Mouse (Mus musculus) thymus, postnatal 0 days (tissue): ENCODE data around the gene Gnai3. TPM values are rescaled to one million over a fixed set of nuclear protein-coding genes. Genes with fewer than 3 reads are reported as not detected.

Experiments
- DNase-seq: peaks from one replicate; pipeline ENCODE4 v3.0.0-alpha.2; 2015; ENCODE audit warnings: low spot score
- polyA plus RNA-seq: library from polyadenylated mRNA; unstranded; fragments of >200 nt; fragmentation: Nextera tagmentation; extraction: Ambion mirVana; gene quantifications from 2 replicates; pipeline ENCODE4 v1.2.1, GENCODE M21; 2015

Gene Gnai3
- polyA plus RNA-seq, 1 experiment from 2014 or later, result 168 TPM

DNA sequence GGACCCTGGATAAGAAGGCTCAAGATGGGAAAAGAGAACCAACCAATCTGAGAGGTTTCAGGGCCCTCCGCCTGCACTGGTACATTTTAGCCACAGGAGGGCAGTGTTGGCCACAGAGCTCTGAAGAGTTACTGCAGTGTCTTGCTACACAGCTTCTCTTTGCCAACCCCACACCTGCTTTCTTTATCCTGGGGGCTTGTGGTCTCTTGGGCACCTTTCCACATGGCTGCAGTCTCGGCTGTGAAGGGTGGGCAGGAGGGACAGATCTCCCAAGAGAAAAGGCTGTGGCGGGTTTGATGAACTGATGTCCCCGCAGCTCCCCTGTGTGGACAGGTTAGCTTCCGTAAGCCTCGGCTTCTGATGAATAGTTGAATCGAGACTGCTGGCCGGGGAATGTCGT is 18.9 kb upstream of the Gnai3 start:
- DNase-seq, result peak; percentile 85

DNA sequence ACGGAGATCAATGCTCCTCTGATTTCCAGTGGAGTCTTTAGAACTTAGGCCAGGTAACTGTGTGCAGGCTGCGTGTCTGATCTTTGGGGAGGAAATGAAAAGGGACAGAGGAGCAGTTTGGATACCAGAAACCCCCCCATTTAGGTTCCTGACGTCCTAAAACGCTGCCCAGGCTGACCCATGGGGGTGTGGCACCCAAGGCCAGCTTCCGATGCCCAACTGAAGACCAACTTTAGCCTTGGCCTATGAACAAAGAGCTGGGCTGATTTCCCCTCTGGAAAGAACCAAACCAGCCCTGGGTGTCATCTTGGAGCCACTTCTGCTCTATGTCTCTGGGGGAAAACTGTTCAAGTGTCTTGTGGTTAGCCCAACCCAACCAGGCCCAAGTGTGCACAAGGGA is 18.1 kb upstream of the Gnai3 start:
- DNase-seq, result no peak

DNA sequence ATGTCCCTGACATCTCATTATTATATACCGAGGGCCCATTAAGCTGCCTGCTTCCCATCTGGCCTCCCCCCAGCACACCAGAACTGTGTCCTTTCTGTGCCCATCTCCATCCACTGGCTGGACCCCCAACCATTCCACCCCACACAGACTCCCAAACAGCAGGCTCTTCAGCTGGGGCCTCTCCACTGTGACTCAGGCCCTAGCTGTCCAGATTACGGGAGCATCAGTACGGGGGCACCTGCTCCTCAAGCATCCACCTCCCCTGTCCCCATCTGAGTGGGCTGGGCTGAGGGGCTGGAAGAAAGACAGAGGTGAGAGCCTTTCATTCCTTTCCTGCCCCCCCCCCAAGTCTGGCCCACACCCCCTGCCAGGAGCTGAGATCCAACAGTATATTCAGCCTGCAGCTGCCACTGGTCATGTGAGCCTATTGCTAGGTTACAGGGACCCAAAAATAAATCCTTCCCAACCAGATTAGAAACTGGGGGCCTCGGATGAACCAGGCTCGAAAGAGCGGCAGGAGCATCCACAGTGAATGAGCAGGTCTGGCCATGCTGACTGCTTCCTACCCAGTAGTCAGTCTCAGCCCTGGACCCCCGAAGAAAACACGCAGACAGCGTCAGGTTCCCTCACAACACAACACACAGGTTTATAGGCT is 12.6 kb upstream of the Gnai3 start:
- no peak for DNase-seq

DNA sequence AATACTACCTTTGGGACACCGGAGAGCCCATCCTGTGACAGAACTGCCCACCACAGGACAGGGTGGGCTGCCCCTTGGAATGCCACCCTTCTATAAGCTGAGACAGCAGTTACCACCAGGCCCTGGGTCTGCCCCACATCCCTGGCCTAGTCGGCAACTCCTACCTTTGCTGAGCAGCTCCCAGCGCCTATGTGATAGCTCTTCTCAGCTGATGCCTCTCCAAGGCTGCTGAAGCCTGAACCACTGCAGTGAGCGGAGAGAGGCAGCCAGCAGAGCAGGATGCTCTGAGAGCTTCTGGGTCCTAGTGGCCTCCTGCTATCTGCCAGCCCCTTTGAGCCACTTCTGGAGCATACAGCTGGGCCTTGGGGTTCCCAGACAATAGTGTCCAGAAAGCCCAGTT is 8.7 kb upstream of the Gnai3 start, which contains the start of gene Gpr61:
Gpr61 (minus strand) TSS at position 227 of the 400 bp plus-strand sequence.
- DNase-seq, result no peak

DNA sequence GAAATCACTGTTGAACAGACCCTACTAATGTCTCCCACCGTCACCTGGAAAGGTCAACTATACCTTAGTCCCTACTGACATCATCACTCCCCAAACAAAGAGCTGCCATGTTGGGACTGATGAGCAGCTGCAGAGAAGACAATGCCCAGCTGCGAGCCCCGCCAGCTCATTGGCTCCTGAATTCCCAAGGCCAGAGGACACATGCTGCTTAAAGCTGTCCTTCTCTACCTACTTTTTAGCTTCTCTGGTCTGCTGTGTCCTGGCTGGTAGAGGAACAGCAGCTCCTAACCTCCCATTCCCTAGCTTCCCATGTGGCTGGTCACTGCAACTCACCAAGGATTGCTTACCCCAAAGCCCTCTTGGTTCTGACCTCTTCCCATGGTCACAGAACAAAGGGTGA is 6.3 kb upstream of the Gnai3 start:
- DNase-seq, result no peak

DNA sequence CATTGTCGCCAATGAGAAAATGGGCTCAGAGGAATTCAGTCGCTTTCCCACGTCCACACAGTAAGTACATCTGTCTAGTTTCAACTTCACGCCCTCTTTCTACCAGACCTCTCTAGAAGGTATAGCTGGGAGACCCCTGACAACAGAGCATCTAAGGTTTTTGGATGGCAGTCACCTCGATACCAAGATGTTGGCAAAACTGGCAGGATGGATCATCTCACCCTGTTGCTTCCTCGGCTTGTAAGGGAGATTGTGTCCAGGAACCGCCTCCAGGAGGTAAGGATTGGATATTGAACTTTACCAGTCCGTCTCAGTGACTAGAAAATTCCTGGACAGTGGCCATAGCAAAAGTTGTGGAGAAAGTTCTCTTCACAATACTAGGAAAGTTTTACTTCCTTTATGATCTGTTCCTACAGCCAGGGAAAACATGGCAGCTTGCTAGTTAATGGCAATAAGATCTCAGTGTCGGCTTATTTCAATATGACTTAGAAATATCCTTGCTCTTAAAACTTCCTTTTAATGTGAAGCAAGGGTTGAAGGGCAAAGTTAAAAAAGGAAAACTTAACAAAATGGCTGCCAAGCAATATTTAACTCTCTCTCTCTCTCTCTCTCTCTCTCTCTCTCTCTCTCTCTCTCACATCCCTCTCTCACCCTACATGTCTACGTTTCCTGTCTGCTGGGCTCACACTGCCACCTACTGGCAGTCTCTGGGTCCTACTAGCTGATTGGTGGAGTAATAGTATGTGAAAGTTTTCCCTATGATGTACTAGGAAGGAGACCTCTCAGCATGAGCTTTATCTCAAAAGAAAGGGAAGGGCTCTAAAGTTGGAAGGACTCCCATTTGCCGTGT is 1.7 kb upstream of the Gnai3 start:
- peak; percentile 91 for DNase-seq

DNA sequence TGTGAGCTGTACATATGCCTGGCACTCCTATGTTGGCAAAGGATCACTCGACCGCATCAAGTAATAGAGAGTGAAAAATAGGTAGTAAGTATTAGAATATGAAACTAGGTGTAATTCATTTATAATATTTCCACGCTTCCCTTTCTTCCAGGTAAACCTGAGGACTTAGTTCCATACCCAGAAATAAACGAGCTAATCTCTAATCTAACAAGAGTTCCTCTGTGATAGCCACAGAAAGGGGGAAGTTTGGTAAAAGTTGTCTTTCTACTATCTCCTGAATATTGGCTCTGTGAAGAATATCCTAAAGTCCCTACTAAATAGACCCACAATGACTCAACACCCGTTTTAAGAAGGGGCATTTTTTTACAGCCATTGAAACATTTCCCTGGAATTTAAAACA is 725 bp upstream of the Gnai3 start:
- no peak for DNase-seq

DNA sequence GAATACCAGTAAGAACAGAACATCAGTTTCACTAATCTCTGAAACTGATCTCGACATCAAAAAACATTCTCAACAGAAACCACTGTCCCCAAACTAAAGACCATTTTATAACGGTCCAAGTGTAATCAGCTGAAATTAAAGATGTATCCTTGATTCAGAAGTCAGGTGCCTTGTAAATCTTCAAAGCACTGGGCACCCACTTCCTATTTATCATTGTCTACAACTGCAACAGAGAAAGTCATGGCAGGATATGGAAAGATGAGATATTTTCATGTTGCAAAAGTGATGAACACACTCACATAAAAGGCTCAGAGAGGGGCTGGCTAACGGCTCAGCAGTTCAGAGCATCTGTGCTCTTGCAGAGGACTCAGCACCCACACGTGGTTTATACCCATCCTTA is 5.2 kb downstream of the Gnai3 start:
- peak; percentile 41 for DNase-seq

DNA sequence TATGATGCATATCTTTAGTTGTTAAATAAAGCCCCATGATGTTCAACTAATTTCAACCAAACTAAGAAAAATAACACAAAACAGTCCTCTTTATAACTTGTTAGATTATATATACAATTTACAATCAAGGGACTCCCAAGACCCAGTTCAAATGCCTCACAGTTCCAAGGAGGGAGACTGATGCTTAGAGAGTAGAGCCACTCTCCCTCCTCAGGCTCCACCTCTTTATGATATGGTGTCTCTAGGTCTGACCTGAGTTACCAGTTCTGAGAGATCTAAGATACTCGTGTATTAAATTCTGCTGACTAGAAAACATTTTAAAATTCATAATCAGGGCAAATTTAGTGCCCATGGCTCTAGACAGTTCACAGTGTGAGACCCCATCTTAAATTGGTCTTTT is 6.8 kb downstream of the Gnai3 start:
- DNase-seq, result no peak

DNA sequence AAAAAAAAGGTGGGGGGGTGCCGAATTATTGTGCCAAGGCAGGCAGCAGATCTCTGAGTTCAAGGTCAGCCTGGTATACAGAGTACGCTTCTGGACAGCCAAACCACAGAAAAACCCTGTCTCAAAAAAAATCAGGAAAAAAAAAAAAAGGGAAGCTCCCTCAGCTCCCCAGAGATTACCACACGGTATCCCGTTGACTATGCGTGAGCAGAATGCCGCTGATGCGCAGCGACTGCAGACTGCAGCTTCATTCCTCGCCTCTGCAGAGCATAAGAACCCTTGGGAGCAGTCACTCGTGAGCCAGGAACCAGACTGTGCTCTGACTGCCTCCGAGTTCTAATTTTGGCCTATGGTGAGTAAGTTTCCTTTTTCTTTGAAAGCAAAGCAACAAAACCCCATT is 11.2 kb downstream of the Gnai3 start:
- DNase-seq, result no peak

DNA sequence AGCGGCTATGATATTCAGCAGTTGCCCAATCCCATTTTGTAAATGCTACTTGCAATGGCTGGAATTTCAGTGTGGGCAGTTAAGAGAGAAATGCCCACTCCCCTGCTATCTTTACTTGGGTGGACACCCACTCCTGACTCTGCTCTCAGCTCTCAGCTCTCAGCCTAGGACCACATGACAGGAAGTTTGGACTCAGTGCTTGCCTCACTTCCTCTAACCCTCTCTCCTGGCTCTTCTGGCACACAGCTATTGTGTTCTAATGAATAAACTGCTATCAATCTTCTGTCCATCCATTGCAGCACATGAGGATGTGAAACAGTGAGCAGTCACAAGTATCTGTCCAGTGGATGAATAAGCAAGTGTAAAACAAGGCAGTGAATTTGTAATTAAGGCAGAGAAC is 13.5 kb downstream of the Gnai3 start:
- no peak for DNase-seq

DNA sequence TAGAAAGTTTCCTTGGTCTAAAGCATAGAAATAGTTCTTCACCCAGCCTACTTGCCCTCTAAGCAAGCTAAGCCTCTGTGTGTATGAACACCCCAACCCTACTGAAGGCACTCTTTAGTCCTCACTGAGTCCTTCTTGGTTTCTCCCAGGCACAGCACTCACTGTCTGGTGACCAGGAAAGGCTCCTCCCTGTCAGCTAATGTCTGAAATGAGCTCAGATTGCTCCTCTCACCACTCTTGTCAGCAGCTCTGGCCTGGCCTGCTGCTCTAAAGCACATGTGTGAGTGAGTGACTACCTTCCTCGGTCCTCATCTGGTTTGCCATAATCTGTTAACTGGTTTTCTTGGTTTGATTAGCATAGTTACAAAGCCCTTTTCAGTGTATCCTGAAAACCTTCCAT is 14.1 kb downstream of the Gnai3 start:
- DNase-seq, result no peak

DNA sequence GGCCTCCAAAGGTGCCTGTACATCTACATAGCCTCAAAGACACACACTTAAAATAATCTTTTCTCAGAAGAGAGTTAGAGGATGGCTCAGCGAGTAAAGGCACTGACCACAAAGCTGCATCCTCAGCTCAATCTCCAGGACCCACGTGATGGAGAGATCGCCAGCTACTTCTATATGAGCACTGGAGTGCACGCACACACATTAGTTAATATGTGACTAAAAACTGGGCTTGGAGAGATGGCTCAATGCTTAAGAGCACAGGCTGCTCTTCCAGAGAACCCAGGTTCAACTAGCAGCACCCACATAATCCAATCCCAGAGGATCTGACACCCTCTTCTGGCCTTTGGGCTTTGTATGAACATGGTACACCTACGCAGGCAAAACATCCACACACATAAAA is 14.7 kb downstream of the Gnai3 start:
- no peak for DNase-seq

DNA sequence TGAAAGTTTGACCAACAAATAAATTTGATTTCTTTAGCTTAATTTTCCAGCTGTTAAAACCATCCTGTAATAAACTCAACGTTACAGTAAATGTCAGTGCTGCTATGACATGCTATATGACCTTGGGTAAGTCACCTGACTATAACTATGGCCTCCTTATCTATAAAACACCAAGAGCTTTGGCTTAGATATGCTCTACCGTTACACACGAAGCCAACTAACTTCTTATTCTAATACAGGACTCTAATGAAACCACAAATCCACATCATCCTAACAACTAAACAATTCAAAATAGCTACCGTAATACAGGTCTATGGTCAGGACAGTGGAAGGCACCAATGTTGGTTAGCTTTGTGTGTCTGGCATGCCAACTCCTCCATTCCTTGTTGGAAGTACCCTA is 16.1 kb downstream of the Gnai3 start:
- DNase-seq, result no peak

DNA sequence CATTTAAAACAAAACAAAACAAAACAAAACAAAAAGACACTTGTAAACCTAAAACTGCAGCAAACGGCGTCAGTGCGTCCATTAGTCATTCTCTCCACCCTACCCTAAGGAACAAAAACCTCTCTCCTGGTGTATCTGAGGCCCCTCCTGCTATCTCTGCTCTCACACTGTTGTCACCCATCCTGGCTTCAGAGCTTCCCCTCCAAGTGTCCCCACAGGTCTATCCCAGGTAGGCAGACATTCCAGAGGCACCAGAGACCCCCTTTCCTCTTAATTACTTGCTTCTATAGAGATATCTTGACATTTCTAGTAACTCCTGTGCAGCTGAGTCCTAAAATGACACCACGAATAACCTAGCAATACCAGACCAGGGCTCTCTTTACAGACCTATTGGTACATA is 16.6 kb downstream of the Gnai3 start:
- no peak for DNase-seq

DNA sequence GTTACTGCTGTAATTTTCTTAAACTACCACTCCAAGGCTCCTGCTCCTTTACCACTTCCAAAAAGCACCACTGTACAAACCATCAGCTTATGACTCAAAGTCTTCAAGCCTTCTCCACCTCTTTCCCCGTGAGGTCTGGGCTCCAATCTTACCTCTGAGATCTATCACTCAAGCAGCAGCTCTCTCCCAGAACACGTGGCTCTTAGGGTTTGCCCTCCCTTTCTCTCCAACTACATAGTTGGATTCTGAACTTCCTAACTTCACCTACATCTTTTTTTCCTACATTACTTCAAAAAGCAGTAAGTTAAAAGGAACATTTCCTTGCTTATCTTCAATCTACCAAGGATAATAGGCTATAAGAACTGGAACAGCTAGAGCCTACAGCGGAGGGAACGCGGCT is 17.4 kb downstream of the Gnai3 start:
- DNase-seq, result no peak

DNA sequence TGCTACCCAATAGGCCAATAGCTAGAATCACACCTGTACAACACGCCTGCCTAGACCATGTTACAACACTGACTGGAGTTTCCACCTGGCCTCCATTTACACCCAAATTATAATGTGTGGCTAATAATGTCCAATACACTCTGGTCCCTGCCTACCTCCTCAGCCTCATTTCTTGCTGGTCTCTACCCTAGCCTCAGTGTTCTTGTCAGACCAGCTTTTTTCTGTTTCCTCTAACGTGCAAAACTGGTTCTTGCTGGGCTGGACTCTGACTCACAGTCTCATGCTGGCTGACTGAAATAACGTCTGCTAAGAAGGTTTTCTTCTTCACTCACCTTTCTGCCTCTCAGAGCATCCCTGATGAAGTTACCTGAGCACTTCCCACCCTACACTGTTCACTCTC is 19.6 kb downstream of the Gnai3 start:
- no peak for DNase-seq

DNA sequence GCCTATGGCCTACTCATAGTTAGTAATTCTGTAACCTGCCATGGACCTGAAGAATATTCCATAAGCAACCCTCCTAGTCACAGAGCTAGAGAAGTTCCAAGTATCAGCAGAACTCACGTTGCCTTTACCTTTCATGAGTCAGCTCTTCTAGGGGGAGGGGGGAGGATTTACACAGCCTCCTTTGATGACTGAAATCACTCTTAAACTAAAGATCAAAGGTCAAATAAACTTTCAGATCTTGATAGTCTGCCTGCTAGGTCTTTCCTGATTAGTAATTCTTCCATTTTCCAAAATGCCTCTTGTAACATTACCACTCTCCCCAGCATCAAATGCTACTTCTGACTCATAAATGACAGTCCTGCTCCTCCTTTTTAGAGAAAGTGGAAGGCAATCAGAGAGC is 21.8 kb downstream of the Gnai3 start:
- DNase-seq, result no peak

DNA sequence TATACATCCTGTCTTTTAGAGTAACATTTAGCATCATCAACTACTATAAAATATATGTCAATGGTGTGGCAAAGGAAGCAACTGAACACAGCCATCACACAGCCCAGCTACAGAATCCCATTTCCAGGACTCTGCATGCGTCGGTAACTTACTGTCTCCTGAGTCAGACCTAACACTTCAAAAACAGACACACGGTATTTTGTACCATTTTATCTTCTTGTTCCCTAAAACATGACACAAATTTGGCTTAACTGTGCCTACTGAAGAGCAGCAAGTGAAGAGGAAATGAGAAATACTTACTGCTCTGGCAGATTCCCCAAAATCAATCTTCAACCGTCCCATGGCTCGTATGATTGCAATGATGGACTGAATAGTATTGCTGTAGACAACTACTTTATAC is 22.7 kb downstream of the Gnai3 start:
- no peak for DNase-seq

DNA sequence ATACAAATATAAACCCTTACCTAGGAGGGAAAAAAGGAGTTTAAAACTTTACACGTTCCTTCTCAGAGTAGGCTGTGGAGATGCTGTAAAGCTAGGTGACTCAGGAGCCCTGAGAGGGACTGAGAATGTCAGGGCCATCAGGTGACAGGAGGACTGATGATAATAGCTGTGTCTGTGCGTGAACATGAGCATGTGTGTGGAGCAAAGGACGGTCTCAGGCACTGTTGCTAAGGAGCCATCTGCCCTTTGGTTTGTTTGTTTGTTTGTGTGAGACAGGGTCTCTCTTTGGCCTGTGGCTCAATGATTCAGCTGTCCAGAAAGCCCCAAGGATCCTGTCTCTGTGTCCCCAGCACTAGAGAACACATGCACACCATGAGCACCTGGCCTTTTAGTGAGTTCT is 24.8 kb downstream of the Gnai3 start:
- no peak for DNase-seq

DNA sequence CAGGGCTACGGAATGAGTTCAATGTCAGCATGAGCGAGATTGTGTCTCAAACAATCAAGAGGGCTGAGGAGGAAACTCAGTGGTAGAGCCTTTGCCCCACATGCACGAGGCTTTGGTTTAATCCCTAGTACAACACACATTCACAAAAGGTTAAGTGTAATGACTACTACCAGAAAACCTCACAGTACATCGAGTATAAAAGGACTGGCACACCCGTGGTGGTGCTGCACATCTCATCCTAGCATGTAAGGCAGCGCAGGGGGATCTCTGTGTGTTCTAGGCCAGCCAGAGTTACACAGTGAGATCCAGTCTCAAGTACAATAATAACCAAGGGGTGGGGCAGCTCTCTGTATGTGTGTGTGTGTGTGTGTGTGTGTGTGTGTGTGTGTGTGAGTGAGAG is 28.5 kb downstream of the Gnai3 start:
- no peak for DNase-seq

DNA sequence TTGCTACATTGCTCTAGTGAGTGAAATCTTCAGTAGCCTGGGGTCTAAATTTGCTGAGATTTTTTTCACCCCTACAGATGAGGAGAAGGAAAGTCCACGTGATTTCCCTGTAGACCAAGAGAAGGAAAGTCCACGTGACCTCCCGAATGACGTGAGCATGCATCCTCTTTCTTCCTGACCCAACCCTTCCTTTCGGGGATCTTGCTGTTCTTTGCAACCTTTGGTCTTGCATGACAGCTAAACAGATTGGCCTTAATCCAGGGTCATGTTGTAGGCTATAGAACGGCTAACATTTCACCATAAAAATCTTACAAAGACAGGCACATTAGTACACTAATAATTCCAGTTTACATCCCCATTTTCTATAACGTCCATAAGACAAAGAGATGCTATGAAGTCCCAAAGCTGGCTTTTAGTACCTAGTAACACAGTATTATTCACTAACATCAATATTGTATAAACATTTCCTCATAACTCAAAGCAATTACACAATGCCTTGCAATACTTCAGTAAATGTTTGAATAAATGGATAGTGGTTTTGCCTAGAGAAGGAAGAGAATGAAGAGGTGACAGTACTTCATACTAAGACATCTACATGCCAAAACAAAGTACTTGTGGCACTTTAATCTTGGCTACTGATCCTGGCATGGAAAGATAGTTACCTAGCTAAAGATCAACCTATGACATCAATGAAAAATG is 32.2 kb downstream of the Gnai3 start:
- DNase-seq, result no peak
